Mouse (Mus musculus) myocyte (in vitro differentiated cells): ENCODE measurements at regions not wholly inside any gene's neighbourhood (a gene's known extent, or its start where the extent isn't known, plus 50 kb on each side); places are given as distances from the start of the nearest gene placed in this dataset.
A peak's percentile ranks its signal among the peaks of the same experiment; 100 is the strongest.

ENCODE experiments used
- H3K27me3 ChIP-seq: one replicate; pipeline ENCODE4 v1.6.1; 2011; ENCODE audit not compliant: control insufficient read depth, insufficient read depth, insufficient read length
- H3K36me3 ChIP-seq: one replicate; pipeline ENCODE4 v1.6.1; 2011; ENCODE audit not compliant: control insufficient read depth, insufficient read depth
- H3K4me2 ChIP-seq: one replicate; pipeline ENCODE4 v1.6.1; 2011; ENCODE audit warnings: low read depth, control low read depth
- H3K4me3 ChIP-seq: one replicate; pipeline ENCODE4 v1.5.1; 2011; ENCODE audit warnings: mild to moderate bottlenecking, control low read depth, moderate library complexity
- H3K79me2 ChIP-seq: one replicate; pipeline ENCODE4 v1.6.1; 2011; ENCODE audit not compliant: control insufficient read depth, insufficient read depth
- H3ac ChIP-seq: one replicate; pipeline ENCODE4 v1.6.1; 2011; ENCODE audit not compliant: control insufficient read depth, insufficient read length
- CEBPB ChIP-seq: IDR thresholded peaks from 2 replicates; pipeline ENCODE4 v1.6.1; 2011; ENCODE audit warnings: mild to moderate bottlenecking, moderate library complexity; ENCODE audit not compliant: poor library complexity, insufficient read depth, severe bottlenecking
- E2F4 ChIP-seq: IDR thresholded peaks from one replicate; pipeline ENCODE4 v1.6.1; 2011; ENCODE audit warnings: mild to moderate bottlenecking, control low read depth, moderate library complexity; ENCODE audit not compliant: insufficient read depth
- MAX ChIP-seq: IDR thresholded peaks from one replicate; pipeline ENCODE4 v1.6.1; 2011; ENCODE audit warnings: low read depth, mild to moderate bottlenecking, control low read depth
- MYOD1 ChIP-seq, 3 experiments: IDR thresholded peaks; one replicate each; pipeline ENCODE4 v1.6.1; 2011; ENCODE audit warnings: control low read depth in 2 of 3, low read depth in 2 of 3, mild to moderate bottlenecking in 2 of 3, moderate library complexity in 1 of 3; ENCODE audit not compliant: insufficient read length in 2 of 3, control insufficient read depth in 1 of 3
- MYOG ChIP-seq, 3 experiments: IDR thresholded peaks; one replicate each; pipeline ENCODE4 v1.6.1; 2011; ENCODE audit warnings: control low read depth in 2 of 3, low read depth in 2 of 3, mild to moderate bottlenecking in 2 of 3; ENCODE audit not compliant: insufficient read length in 2 of 3, control insufficient read depth in 1 of 3, insufficient read depth in 1 of 3
- POLR2A ChIP-seq: IDR thresholded peaks from one replicate; pipeline ENCODE4 v1.6.1; 2011; ENCODE audit warnings: low read depth, mild to moderate bottlenecking, control low read depth, moderate library complexity; ENCODE audit not compliant: insufficient read length
- POLR2AphosphoS2 ChIP-seq: IDR thresholded peaks from one replicate; pipeline ENCODE4 v1.6.1; 2011; ENCODE audit warnings: low read depth, control low read depth; ENCODE audit not compliant: insufficient read length
- REST ChIP-seq: IDR thresholded peaks from one replicate; pipeline ENCODE4 v1.6.1; 2011; ENCODE audit warnings: mild to moderate bottlenecking, control low read depth, moderate library complexity; ENCODE audit not compliant: insufficient read depth, insufficient read length
- SRF ChIP-seq: IDR thresholded peaks from one replicate; pipeline ENCODE4 v1.6.1; 2011; ENCODE audit warnings: low read depth; ENCODE audit not compliant: control insufficient read depth, insufficient read length
- TCF12 ChIP-seq: IDR thresholded peaks from one replicate; pipeline ENCODE4 v1.6.1; 2011; ENCODE audit warnings: mild to moderate bottlenecking, control low read depth; ENCODE audit not compliant: poor library complexity, insufficient read depth, severe bottlenecking
- TCF3 ChIP-seq: IDR thresholded peaks from one replicate; pipeline ENCODE4 v1.6.1; 2011; ENCODE audit warnings: low read depth, control low read depth; ENCODE audit not compliant: insufficient read length
- USF1 ChIP-seq: IDR thresholded peaks from one replicate; pipeline ENCODE4 v1.6.1; 2011; ENCODE audit warnings: low read depth, mild to moderate bottlenecking, control low read depth, moderate library complexity

- H3K4me2 ChIP-seq = no peak overlapping the region
- H3K79me2 ChIP-seq = no peaks in the 10 kb centered on the region
- H3K27me3 ChIP-seq = no peaks in the 10 kb centered on the region
- H3K4me3 ChIP-seq = no peak overlapping the region
- H3K36me3 ChIP-seq = no peaks in the 10 kb centered on the region
- TF ChIP-seq MYOD1 (IDR thresholded peaks at IDR 0.05; ENCODE audit: control insufficient read depth in 1 of 3, insufficient read length in 2 of 3, low read depth in 2 of 3) (no peak), POLR2AphosphoS2 (no peak)
- no peak overlapping the region for H3ac ChIP-seq
Measured at GRCm38 (mm10) chr4:124016401-124016800, 98.6 kb upstream of the 4930535I16Rik start.

GRCm38 (mm10) chr4:124015323-124015722 lies 97.5 kb upstream of the 4930535I16Rik start:
- no peak for TF ChIP-seq CEBPB
- TF ChIP-seq TCF3 = no peak
- TF ChIP-seq USF1 = no peak
- TF ChIP-seq REST = no peak
- H3K36me3 ChIP-seq = no peaks in the 10 kb centered on the region
- H3K4me3 ChIP-seq = no peak overlapping the region

DNA sequence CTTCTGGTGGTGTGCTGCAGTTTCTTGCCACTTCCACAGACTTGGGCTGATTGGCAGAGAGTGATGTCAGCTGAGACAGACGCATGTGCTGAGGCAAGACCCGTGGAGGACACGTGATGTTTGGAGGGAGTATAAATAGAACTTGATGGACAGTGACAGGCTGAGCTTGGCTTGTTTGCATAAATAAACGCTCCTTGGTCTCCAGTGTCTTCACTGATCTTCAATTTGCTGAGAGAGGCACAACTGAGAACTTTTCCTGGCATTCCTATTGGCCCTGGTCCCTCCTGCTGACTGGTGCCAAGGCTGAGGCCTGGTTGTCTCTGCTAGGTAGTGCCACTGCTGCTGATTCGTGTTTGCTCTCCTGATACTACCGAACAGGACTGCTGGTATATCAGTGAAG lies 94.6 kb upstream of the 4930535I16Rik start:
- Histone ChIP-seq H3K4me3 (no peak overlapping the region), H3K27me3 (no peaks in the 10 kb centered on the region), H3K4me2 (no peak overlapping the region), H3ac (no peak overlapping the region), H3K36me3 (no peaks in the 10 kb centered on the region), H3K79me2 (no peaks in the 10 kb centered on the region)
- TF ChIP-seq TCF12 = no peak
- peak; percentile 32 for TF ChIP-seq USF1

More at GRCm38 (mm10) chr4:124015323-124015722, 97.5 kb upstream of the 4930535I16Rik start:
- H3K27me3 ChIP-seq = no peaks in the 10 kb centered on the region
- H3ac ChIP-seq = no peak overlapping the region
- no peak overlapping the region for H3K4me2 ChIP-seq
- no peaks in the 10 kb centered on the region for H3K79me2 ChIP-seq

GRCm38 (mm10) chr4:124008725-124009124 lies 90.9 kb upstream of the 4930535I16Rik start:
- no peaks in the 10 kb centered on the region for H3K79me2 ChIP-seq
- H3K4me3 ChIP-seq = no peak overlapping the region
- H3ac ChIP-seq = no peak overlapping the region
- no peaks in the 10 kb centered on the region for H3K27me3 ChIP-seq
- no peaks in the 10 kb centered on the region for H3K36me3 ChIP-seq
- TF ChIP-seq TCF12 (no peak), USF1 (no peak), MAX (no peak), CEBPB (no peak), REST (no peak), MYOD1 (IDR thresholded peaks at IDR 0.05; ENCODE audit: control insufficient read depth in 1 of 3, insufficient read length in 2 of 3, low read depth in 2 of 3) (no peak), POLR2AphosphoS2 (no peak), MYOG (IDR thresholded peaks at IDR 0.05; ENCODE audit: control insufficient read depth in 1 of 3, insufficient read depth in 1 of 3, insufficient read length in 2 of 3, low read depth in 2 of 3) (no peak), POLR2A (no peak), TCF3 (no peak), E2F4 (no peak), SRF (no peak)
- no peak overlapping the region for H3K4me2 ChIP-seq

GRCm38 (mm10) chr4:124005626-124006315 lies 87.9 kb upstream of the 4930535I16Rik start:
- no peaks in the 10 kb centered on the region for H3K79me2 ChIP-seq
- H3K4me2 ChIP-seq = no peak overlapping the region
- TF ChIP-seq REST = no peak
- no peak for TF ChIP-seq USF1
- TF ChIP-seq SRF = no peak
- no peak for TF ChIP-seq TCF3
- TF ChIP-seq MYOG (IDR thresholded peaks at IDR 0.05; ENCODE audit: control insufficient read depth in 1 of 3, insufficient read depth in 1 of 3, insufficient read length in 2 of 3, low read depth in 2 of 3) = no peak
- TF ChIP-seq POLR2A = no peak
- no peak for TF ChIP-seq POLR2AphosphoS2
- no peak for TF ChIP-seq MAX
- no peak for TF ChIP-seq TCF12
- no peaks in the 10 kb centered on the region for H3K27me3 ChIP-seq
- H3K4me3 ChIP-seq = no peak overlapping the region
- no peak overlapping the region for H3ac ChIP-seq
- H3K36me3 ChIP-seq = no peaks in the 10 kb centered on the region

- TF ChIP-seq MYOD1 (IDR thresholded peaks at IDR 0.05; ENCODE audit: control insufficient read depth in 1 of 3, insufficient read length in 2 of 3, low read depth in 2 of 3) (no peak), SRF (no peak), REST (no peak), CEBPB (no peak), MAX (no peak), MYOG (IDR thresholded peaks at IDR 0.05; ENCODE audit: control insufficient read depth in 1 of 3, insufficient read depth in 1 of 3, insufficient read length in 2 of 3, low read depth in 2 of 3) (no peak), TCF3 (no peak), TCF12 (no peak), USF1 (no peak), POLR2AphosphoS2 (no peak), POLR2A (no peak), E2F4 (no peak)
- H3K4me3 ChIP-seq = no peak overlapping the region
- H3ac ChIP-seq = no peak overlapping the region
- no peak overlapping the region for H3K4me2 ChIP-seq
- H3K36me3 ChIP-seq = no peaks in the 10 kb centered on the region
- H3K79me2 ChIP-seq = no peaks in the 10 kb centered on the region
- H3K27me3 ChIP-seq = no peaks in the 10 kb centered on the region
Measured at GRCm38 (mm10) chr4:124002760-124003159, 84.9 kb upstream of the 4930535I16Rik start.
